Mouse (Mus musculus): ENCODE measurements around the gene Pou2f1.

DNA sequence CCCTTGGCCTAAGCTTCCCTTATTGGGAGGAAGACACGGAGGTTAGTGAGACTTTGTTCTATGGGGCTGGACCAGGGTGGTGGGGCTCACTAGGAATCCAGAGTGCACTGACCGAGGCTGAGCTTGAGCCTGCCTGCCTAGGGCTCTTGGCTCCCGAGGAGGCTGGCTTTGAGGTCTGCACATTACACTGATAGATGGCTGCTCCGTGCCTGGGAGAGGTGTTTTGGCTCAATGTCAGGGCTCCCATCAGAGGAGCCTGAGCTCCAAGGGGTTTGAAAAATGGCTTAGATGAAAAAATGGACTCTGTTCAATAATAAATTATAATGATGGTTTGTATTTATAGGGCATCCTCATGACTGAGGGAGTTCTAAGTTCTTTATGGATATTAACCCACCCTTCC lies 169.2 kb downstream of the Pou2f1 start:
- TF ChIP-seq CTCF (IDR thresholded peaks at IDR 0.05; ENCODE audit: borderline replicate concordance, control insufficient read depth, extremely low read depth, insufficient read depth, low read length, poor library complexity) (no peak), POLR2A (IDR thresholded peaks at IDR 0.05; ENCODE audit: control insufficient read depth, extremely low read depth, insufficient read depth, low read length, poor library complexity) (no peak)

All from thymus, adult 2 months (tissue).